Mouse (Mus musculus) megakaryocyte-erythroid progenitor cell, adult 5-6 weeks (primary cell): ENCODE measurements around the gene Nrip1. TPM values are rescaled to one million over a fixed set of nuclear protein-coding genes. Genes with fewer than 3 reads are reported as not detected.

ENCODE experiments used
- ATAC-seq: replicated peaks from 2 replicates; pipeline ENCODE4 v1.8.0; 2016; ENCODE audit warnings: mild to moderate bottlenecking, inconsistent platforms; ENCODE audit not compliant: severe bottlenecking, poor library complexity, low FRiP score, low TSS enrichment
- total RNA-seq, 2 experiments: library from RNA; stranded (forward) in 1 of 2; stranded (reverse) in 1 of 2; fragments of 200-1000, 215-1000 nt in 1 of 2; fragments of >200 nt in 1 of 2; fragmentation: Nextera tagmentation in 1 of 2; gene quantifications; 2 replicates each; pipeline ENCODE4 v1.2.3; 2014 to 2017

Nrip1 gene
- total RNA-seq, 2 experiments from 2014 or later, result 30.3 to 53.0 TPM

GRCm38 (mm10) chr16:76354289-76354688, 19.3 kb downstream of the Nrip1 start:
- no peak for ATAC-seq

GRCm38 (mm10) chr16:76350922-76351321, 22.7 kb downstream of the Nrip1 start:
- ATAC-seq, result no peak

- no peak for ATAC-seq
Observed at GRCm38 (mm10) chr16:76349053-76349452, 24.6 kb downstream of the Nrip1 start.

GRCm38 (mm10) chr16:76347719-76348421, 25.8 kb downstream of the Nrip1 start:
- ATAC-seq, result no peak

- ATAC-seq, result no peak
Observed at GRCm38 (mm10) chr16:76346371-76346770, 27.3 kb downstream of the Nrip1 start.

GRCm38 (mm10) chr16:76344761-76345368, 28.8 kb downstream of the Nrip1 start:
- ATAC-seq, result no peak

GRCm38 (mm10) chr16:76344030-76344429, 29.6 kb downstream of the Nrip1 start:
- ATAC-seq, result no peak; the same call in 1 of the 2 replicates

- peak; percentile 87 for ATAC-seq
Observed at GRCm38 (mm10) chr16:76341636-76342035, 32.0 kb downstream of the Nrip1 start.

GRCm38 (mm10) chr16:76339256-76339655, 34.4 kb downstream of the Nrip1 start:
- no peak for ATAC-seq

- ATAC-seq, result no peak
Observed at GRCm38 (mm10) chr16:76337351-76337750, 36.3 kb downstream of the Nrip1 start.

GRCm38 (mm10) chr16:76336932-76337331, 36.7 kb downstream of the Nrip1 start:
- no peak for ATAC-seq

- ATAC-seq, result peak; percentile 50
Observed at GRCm38 (mm10) chr16:76335913-76336312, 37.7 kb downstream of the Nrip1 start.

- no peak for ATAC-seq
Observed at GRCm38 (mm10) chr16:76332127-76332526, 41.5 kb downstream of the Nrip1 start.

- ATAC-seq, result no peak
Observed at GRCm38 (mm10) chr16:76331231-76331630, 42.4 kb downstream of the Nrip1 start.

- ATAC-seq, result no peak
Observed at GRCm38 (mm10) chr16:76325315-76325710, 48.3 kb downstream of the Nrip1 start.

- no peak for ATAC-seq
Observed at GRCm38 (mm10) chr16:76324411-76325314, 49.0 kb downstream of the Nrip1 start.

- peak; percentile 93 for ATAC-seq
Observed at GRCm38 (mm10) chr16:76323594-76324307, 49.9 kb downstream of the Nrip1 start.

GRCm38 (mm10) chr16:76323141-76323540, 50.5 kb downstream of the Nrip1 start:
- ATAC-seq, result peak; percentile 25; the same call in 1 of the 2 replicates

GRCm38 (mm10) chr16:76321527-76322165, 52.0 kb downstream of the Nrip1 start:
- ATAC-seq, result no peak
